Mouse (Mus musculus) kidney, postnatal 14 days (tissue): Measurements from ENCODE around the gene Pced1b.
"Not testable (repeated sequence)": the region's sequence is repeated elsewhere in the genome, so short reads cannot be mapped to it uniquely, and the experiment has no call there.

Experiments used
- DNase-seq: peaks from one replicate; pipeline ENCODE4 v3.0.0; 2022; ENCODE audit warnings: mixed read lengths

Pced1b gene

DNA sequence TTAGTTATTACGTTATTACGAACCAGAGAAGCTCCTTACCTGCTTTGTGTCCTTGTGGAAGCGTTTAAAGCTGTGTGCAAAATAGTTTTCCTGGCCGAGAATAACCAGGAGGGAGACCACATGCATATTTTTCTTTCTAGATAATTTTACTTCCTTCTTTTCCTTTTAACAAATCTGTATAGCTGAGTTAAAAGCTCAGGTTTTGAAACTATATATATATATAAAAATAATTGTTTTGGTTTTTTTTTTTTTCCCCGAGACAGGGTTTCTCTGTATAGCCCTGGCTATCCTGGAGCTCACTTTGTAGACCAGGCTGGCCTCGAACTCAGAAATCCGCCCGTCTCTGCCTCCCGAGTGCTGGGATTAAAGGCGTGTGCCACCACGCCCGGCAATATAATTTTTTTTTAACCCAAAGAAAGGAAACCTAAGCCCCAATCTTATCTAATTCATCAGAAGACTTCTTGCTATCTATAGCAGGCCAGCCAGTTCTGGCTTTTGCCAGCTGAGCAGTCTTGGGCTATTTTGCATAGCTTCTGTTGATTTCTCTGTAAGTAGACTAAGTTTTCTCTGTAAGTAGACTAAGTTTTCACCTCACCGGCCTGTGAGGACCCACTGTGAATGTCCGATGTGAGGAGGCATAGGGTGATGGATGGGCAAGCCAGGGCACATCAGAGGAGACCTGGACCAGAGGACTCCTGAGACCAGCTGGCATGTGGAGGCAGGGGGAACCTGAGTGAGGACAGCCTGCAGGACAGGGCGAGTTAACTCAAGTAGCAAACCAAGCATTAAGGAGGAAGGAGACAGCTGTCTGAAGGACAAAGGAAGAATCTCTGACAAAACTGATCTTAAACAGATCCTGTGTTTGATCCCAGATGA is 128.2 kb downstream of the Pced1b start:
- DNase-seq, result no peak

DNA sequence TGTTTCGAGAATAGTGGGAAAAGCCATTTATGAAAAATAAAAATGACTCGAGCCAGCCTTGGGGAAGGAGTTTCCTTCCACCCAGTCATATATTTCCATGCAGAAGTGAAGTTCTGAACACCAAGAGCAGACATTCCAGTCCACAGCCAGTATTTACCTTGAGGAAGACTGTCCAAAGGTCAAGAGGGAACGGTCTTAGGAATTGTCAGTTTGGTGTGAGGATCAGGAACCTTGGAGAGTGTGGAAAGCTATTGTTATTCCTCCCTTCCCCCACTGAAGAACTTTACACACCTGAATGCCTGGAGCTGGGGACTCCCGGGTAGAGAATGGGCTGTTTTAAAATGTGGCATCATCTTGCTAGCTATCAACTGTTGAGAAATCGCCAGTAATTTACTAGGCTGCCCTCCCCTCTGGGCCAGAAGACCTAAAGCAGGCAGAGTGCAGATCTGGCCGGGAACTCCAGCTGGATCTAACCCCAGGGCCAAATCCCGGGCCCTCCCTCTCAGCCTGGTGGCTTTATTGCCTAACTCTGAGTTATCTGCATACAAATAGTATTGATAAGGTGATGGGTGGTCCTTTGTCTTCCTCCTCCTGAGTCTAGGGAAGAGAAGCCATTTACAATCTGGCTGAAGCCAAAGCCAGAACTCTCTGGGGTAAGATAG is 129.3 kb downstream of the Pced1b start:
- DNase-seq, result no peak

DNA sequence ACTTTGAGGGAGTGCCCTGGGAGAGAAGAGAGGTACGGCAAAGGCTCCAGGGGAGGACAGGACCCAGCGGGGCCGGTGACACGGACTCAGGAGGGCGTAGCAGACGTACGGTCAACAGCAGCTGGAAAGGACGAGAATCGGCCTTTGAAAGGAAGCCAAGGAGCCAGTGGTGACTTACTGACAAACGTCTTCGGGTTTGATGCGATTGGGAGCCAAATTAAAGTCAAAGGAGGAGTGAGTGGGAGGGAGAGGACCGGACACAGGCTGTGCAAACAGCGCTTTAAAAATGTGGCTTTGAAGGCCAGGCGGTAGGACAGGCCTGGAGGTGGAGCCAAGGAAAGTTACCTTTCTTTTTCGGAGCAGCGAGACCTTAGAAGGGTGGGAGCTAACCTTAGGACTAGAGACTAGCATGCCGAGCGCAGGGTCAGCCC is 129.9 kb downstream of the Pced1b start:
- DNase-seq, result peak; percentile 26

DNA sequence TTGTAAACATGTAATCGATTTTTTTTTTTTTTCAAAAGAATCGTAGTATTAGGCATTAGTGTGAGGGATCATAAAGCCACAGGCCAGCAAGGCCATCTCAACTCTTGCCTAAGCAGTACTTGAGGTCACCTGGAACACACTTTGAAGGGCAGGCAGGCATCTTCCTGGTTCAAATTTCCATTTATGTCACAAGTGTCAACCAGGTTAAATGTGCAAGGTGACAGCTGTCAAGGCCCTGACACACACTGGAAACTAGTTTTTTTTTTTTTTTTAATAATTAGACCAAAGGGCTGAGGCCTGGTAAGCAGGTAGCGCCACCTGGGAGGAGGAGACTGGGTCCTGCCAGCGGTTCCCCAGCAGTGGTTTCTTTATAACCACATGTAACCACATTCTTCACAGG is 131.2 kb downstream of the Pced1b start:
- no peak for DNase-seq

DNA sequence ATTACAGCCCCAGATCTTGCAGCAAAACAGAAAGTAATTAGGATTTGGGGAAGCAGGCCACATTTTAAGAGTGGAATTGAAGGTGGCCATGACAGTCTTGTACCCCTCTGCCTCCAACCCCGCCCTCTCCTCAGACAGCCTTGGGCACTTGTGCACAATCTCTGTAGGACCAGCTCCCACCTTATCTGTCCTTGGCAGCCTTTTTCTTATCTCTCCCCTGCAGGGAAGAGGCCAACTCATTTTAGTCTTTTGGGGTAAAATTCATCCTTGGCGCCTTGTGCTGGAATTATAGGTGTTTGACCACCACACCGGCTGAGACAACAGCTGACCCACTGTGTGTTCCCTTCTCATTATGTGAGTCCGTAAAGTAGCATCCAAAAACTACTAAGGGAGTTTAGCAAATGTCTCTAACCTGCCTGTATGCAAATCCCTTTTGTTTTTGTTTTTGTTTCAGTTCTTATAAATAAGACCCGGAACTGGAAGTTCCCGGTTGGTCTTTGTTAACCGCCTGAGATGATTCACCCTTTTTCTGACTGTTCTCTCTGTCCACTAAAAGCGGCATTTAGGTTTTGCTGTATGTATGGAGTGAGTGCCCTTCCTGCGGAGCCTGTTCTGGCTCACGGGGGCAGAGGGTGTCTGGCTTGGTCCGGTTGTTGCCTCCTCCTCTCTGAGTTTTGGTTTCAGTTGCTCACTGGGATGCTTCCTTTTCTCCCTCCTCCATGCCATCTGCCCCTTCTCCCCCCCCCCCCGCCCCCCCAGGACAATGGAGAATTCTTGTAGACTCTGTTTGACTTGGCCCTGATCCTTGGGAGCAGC is 132.8 kb downstream of the Pced1b start:
- DNase-seq, result no peak

DNA sequence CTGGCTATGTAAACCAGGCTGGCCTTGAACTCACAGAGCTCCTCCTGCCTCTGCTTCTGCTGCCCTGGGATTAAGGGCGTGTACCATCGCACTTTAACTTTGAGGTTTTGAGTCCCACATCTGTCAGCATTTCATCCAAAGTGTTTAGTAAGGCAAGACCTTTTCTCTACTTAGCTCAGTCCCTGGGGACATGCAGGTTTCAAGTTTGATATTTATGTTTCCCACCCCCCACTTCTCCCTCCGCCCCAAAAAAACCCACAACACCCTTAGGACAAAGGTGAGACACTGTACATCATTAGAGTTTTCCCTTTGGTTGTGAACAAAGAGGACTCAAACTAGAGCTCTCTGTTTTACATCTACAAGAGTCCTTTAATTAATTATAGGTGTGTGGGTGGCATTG is 135.7 kb downstream of the Pced1b start:
- no peak for DNase-seq

DNA sequence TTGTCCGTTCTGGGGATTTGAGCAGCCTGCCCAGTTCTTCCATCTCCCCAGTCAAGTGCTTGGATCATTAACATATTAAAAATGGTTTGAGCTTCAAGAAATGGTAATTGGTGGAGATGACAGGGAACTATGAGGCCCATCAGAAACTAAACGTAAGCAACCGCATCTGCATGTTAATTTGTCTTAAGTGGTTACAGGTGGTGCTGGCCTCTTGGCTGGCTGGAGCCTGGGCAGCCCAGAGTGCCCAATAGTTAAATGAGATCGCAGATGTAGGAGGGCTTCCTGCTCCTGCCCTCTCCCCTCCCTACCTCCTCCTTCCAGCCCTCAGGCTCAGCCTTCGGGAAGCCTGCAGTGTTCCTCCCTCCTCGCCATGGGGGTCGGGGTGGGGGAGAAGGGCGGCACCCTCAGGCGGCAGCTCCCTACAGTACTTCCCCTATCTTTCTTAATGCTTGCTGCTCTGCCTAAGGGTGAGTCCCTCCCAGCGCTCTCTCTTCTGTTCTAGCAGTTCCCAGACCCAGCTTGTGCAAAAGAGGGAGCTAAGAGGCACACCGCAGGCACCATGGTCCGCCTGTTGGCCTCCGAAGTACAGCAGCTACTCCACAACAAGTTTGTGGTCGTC is 136.7 kb downstream of the Pced1b start:
- DNase-seq, result no peak

DNA sequence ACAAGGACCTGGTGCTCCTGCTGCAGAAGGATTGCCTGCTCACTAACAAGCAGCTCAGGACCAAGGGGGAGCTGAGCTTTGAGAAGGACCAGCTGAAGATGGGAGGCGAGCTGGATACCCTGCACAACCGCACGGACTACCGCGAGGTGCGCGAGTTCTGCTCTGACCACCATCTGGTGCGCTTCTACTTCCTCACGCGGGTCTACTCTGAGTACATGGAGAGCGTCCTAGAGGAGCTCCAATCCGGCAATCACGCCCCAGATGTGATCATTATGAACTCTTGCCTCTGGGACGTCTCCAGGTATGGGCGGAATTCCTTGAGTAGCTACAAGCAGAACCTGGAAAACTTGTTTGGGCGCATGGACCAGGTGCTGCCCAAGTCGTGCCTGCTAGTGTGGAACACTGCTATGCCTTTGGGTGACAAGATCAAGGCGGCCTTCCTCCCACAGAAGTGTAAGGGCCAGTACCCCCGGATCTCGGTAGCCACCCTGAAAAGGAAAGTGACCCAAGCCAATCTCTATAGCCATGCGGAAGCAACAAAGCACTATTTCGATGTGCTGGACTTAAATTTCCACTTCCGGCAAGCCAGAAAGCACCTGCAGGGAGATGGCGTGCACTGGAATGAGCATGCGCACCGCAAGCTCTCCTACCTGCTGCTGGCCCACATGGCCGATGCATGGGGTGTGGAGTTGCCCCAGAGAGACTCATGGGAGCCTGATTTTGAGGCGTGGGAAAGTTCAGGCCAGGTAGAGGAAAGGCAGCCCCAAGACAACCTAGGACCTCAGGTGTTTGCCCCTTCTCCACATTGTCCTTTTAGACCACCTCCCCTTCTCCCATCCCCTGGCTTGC is 137.5 kb downstream of the Pced1b start:
- DNase-seq, result no peak

DNA sequence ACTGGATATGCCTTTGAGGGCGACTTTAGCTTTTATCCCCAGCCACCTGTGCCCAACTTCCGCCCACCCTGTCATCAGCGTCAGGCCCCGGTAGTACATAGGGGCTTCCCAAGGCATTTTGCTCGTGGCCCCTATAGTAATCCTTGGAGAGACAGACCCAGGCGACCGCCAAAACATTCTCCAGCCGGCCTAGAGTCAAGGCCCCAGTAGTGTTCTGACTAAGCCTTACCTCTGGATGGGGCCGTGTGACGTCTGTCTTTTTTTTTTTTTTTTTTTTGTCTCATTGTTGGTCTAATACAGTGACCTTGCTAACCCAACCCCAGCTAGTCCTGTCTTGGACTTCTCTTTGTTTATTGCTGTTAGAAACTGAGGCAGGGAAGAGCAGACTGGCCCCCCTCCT is 138.3 kb downstream of the Pced1b start:
- not testable (repeated sequence) for DNase-seq

DNA sequence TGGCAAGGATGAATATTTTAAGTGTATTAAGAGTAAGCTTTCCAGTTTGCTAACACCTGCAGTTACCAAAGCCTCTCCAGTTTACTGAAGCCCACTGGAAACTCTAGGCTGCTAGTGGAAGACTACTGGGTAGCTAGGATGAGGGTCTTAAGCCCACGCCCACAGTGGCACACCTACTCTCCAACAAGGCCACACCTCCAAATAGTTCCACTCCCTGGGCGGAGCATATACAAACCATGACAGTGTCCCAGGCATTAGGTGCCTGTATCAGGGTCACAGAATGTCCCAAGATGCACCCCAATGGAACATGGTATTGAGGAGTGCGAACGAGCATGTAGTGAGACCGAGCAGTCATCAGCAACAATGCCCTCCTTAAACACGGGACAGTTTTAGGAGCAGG is 140.9 kb downstream of the Pced1b start:
- DNase-seq, result no peak

DNA sequence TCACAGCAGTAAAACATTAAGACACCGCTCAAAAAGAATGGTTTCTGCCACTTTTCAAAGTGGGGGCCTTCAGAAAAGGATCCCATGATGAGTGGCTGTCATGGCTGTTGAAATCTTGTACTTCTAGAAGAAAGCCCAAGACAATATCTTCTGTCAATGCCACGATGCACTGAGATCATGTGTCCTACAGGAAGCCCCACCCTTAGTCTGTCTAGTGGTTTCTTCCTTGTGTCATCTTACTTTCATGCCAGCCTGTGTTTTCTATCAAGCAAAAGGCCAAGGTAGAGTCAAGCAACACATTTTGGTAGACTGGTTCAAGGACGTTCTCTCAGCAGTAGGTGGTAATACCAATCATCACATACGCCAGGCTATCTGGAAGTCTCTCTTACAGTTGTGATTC is 142.7 kb downstream of the Pced1b start:
- no peak for DNase-seq

DNA sequence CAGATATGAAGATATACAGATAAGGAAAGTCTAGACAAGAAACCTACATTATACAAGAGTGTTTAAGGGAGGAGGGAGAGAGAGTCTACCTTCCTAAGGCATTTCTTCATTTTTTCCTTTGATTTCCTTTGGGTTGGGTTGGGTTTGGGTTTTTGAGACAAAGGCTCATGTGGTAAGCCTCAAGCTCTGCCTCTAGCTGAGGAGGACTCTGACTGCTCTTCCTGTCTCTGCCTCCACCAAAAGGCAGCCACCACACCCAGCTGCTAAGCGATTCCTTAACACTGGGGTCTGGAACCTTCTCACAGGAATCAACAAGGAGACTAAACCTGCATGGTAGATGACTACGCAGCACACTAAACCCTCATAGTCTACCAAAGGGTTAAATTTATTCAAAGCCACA is 143.9 kb downstream of the Pced1b start:
- DNase-seq, result no peak

DNA sequence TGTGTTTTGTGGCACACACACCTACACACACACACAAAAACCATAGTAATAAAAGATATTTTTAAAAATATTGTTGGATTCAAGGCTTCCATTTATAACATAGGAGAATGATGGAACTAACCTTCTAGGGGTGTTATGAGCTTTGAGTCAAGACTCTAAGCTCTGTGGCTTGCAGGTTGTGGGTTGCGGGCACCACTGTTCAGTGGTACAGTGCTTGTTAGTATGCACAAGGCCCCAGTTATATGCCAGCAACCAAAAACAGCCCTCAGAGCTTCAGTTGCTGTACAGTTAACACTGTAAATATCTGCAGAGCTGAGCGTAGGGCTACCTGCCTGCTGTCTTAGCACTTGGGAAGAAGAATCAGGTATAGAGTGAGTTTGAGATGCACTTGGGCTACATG is 144.5 kb downstream of the Pced1b start:
- DNase-seq, result no peak

DNA sequence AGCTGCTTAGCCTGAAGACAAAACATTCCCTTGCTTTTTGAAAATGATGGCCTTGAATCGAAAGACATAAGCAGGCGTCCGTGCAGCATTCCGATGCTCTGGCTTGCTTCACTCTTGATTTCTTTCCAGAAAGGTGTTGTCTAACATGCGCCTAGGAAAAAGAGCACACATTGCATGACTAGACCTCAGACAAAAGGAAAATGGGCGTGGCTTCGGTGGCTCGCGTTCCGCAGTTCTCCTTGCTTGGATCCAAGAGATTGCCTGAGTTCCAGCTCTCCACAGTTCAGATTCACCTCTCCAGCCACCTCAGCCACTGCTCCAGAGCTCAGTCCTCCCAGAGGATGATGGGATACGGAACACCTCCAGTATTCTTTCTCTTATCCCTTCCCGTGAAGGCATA is 147.7 kb downstream of the Pced1b start:
- no peak for DNase-seq

DNA sequence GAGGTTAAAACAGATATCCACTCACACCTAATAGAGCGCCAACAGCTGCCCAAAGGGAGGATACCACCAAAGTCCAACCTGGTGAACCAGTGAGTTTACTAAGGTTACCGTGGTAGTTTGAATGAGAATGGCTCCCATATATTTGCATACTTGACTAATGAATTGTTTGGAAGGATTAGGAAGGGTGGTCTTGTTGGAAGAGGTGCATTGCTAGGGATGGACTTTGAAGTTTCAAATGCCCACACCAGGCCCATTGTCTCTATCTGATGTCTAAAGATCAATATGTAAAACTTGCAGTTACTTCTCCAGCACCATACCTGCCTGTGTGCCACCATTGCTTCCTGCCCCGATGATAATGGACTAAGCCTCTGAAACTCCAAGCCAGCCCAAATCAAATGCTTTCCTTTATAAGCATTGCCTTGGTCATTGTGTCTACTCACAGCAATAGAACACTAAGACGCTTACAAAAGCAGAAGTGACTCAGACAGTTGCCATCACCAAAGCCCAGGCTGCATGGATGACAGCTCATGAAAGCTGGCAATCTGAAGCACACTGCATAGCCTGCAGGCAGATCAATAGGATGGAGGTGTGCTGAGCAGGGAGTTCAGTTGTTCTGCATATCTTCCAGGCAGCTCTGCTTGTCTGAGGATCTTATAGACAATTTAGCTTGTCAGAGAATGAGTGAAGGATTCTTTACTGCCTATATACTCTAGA is 149.8 kb downstream of the Pced1b start:
- no peak for DNase-seq

DNA sequence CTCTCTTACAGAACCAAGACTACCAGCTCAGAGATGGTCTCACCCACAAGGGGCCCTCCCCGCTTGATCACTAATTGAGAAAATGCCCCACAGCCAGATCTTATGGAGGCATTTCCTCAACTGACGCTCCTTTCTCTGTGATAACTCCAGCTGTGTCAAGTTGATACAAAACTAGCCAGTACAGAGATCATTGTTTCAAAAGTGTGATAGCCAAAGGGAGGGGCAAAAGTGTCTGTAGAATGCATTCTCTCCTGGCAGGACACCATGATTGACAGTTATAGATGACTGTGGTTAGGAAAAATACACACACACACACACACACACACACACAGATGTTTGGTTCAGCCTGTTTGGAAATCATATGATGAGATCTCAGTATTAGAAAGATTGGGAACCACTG is 150.9 kb downstream of the Pced1b start:
- no peak for DNase-seq

DNA sequence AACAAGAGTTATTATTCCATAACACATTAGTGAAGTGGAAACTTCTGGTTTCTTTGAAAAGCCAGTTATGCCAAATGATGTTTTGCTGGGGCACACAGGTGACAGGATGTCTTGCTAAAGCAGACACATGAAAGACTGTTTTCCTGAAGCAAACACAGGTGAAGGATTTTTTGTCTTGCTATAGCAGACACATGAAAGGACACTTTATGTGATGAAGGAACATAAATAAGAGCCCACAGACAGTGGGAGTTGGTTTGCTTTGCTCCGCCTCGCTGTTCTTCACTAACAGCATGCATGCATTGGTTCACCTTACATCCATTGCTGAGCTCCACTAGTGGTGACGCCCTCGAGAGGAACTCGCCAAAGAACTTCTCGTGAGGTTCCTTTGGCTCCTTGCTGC is 154.0 kb downstream of the Pced1b start:
- no peak for DNase-seq

DNA sequence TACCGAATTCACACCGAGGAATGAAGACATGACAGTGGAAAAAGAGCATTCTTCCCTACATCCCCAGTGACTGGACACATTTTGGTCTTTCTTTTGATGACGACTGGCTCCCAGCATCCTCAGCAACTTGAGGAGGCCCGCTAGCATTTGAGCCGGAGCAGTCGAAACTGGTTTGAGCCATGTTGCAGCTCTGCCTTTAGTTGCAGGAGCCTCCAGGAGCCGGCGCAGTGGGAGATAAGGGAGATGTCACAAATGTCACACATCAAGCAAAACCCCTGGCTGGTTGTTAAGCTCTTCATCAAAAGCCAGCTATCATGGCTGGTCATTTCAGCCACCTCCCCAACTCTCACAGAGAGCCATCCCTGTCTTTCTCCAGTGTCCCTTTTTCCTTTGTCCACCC is 157.6 kb downstream of the Pced1b start:
- DNase-seq, result no peak

DNA sequence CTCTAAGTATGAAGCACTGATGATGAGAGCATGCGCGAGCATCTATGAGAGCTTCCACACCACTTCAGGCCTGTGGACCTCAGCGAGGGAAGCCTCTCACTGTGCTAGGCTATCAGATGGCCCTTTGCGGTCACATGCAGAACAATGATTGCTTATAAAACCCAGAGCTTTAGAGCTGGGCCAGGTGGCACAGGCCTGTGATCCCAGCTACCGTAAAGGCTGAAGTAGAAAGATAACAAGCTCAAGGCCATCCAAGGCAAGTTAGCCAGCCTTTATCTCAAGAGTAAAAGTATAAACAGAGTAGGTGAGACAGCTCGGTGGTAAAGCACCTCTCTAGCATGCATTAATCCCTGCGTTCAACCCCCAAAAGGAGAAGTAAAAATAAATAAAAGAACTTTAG is 158.1 kb downstream of the Pced1b start:
- DNase-seq, result no peak

DNA sequence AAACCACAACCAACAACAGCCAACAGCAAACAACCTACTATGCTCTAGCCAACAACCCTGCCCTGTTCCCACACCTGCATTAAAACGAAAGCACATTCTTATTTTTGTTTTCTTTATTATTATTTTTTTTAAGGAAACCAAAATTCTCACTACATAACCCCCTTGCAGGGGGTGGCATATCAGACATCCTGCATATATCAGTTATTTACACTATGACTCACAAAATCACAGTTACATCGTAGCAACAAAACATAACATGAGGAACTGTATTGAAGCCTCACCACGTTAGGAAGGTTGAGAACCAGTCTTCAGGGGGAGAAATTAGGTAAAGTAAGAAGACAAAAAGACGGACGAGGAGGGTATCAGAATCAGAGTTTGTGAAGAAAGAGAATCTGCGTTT is 159.2 kb downstream of the Pced1b start:
- no peak for DNase-seq
